Mouse (Mus musculus): Measurements from ENCODE around the gene Olfr1016.

Gene Olfr1016

DNA sequence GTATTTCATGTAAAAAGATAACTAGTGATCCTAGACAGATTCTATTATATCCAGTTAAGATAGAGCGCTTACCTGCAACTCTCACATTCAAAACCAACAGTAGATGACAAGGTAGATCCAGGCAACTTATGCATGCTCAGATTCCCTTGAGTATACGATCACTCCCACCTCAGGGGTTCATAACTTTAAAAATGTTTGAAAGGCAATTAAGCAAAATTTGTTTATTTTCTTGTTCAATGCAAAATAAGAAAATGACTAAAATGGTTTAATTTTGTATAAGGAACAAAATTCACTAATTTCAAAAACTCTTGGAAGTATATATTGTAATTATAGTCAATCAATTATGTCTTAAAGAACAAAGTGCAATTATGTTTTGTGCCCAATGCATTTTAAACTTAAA is at the start of gene Olfr1016:
Gene Olfr1016, minus strand, starts transcription at position 101 of the 400 bp plus-strand sequence.
- DNase-seq: no peak

DNA sequence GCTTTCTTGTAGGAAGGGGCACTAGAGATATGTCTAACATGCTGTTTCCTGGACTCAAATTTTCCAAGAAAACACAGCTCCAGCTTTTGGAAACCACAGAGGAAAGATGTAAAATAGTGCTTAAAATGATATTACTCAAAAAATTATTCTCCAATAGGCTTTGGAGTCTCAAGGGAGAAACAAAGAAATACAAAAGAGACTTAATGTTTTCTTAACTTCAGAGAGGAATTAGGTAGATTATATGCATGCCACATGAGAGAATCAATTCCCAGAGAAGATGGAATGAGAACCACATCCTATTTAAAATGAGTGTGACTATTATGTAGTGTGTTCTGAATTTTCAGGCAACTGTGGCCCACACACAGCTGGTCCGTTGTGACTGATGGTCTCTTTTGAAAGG is 44.4 kb upstream of the Olfr1016 start, which contains the start of gene Olfr1020:
Gene Olfr1020, plus strand, starts transcription at position 301 of the 400 bp plus-strand sequence.
- DNase-seq: no peak

DNA sequence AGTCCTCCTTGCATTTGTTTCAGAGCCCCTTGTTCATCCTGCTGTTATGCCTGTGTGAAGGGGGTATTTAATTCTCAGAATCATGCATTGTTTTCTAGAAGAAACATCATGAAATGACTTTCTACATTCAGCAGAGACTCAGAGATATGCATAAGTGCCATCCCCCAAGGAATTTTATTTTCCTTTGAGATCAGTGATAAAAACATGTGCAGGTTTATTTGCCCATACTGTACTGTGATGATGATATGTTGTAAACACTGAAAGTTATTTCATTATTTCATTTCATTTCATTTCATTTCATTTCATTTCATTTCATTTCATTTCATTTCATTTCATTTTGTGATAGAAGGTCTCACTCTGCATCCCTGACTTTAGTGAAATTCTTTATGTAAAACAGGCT is 43.0 kb upstream of the Olfr1016 start, which contains the start of gene Olfr1019:
Gene Olfr1019, minus strand, starts transcription at position 101 of the 400 bp plus-strand sequence.
- DNase-seq: no peak

DNA sequence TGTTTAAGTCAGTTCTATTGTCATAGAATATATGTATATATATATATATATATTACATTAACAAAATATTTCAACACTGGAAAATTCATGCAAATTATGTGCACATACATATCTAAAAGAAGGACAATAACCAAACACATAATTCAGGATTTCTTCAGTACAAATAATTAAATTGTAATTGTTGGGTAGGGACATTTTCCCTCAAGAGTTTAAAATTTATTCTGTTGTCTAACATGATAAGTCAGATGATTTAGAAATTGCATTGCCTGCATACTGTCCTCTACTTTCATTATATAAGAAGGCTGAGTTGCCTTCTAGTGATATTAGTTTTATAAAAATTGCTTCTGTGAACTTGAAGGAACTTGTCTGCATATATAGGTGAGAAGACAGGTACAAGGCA is 15.8 kb upstream of the Olfr1016 start, which contains the start of gene Olfr1018:
Gene Olfr1018, plus strand, starts transcription at position 301 of the 400 bp plus-strand sequence.
- no peak for DNase-seq

DNA sequence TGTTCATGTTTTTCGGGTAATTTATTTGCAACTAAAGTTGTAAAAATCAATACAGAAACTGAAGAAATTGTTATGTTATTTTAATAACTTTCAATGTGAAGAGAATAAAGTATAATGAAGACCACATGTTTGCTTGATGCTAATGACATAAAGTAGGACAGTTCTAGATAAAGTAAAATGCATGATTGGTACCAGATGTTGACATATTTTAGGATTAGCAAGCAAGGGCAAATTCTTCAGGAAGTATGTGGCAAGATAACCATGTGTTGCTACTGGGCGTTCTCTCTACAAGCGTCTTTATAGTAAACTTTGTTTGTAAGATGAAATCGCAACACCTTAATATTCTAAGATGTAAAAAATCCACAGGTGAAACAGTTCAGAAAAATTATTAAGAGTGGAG is 2.2 kb upstream of the Olfr1016 start:
- no peak for DNase-seq

DNA sequence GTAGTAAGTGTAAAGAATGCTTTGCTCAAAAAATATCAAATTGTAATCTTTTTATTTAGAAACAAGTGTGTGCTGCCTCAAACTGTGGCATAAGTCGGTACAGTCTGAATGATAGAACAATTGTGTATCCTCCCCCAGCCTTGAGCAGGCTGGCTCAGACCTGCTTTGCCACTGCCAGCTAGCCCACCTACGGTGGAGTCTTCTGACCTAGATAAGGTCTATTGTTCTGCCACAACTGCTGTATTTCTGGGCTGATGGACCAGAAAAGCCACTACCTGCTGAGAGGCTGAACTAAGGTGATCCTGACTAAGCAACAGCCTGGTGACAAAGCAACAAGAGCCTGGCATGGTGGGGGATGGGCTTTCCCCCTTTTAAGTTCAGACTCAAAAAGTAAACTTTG is 10.0 kb downstream of the Olfr1016 start:
- DNase-seq: no peak

DNA sequence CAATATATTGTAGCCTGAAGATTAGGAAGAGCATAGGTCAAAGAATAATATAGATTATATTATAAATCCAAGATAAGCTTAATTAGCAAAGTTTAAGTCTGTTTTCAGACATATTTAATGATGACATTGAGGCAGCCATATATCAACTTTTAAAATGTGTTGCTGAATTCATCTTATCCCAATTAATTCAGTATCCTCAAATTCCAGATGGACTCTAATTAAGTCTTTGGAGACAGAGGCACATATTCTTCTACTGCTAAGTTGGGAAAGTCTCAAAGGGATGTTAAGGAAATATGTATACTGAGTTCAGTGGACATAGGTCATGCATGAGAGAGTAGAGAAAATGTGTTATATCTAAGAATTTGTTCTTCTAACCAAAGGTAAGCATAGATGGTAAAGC is 20.6 kb downstream of the Olfr1016 start, which contains the start of gene Olfr1015:
Gene Olfr1015, plus strand, starts transcription at position 301 of the 400 bp plus-strand sequence.
- no peak for DNase-seq

DNA sequence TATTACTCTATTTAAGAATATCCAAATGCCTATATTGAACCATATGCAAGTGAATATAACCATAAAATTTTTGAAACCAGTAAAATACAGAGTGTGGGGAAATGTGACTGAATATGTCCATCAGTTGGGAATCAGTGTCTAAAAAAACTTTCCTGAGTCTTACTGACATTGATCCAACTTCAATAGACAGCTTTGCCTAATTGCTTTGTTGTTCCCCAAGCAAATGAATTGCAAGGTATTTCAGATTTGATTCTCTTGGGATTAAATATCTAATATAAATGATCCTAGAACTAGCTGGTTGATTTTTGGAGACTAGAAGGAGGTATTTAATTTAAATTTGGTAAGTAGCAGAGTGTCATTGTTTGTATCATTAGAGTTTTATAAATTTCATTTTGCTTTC is 29.9 kb downstream of the Olfr1016 start, which contains the start of gene Olfr1014:
Gene Olfr1014, plus strand, starts transcription at position 301 of the 400 bp plus-strand sequence.
- DNase-seq: no peak

DNA sequence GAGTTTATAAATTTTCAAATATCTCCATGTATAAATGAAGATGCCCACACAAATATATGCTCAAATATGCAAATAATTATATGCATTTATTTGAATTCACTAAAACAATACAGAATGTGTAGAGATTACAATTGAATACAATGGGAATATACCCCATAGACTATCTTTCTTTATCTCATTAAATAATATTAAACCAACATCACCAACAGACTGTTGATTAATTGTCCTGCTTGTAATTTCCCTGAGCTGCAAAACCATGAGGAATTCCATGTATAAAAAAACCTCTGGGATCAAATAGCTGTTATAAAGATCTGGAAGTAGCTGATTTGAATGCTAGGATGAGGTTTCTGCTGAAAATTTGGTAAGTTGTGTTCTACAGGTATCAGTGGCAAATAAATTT is 35.5 kb downstream of the Olfr1016 start, which contains the start of gene Olfr1013:
Gene Olfr1013, plus strand, starts transcription at position 301 of the 400 bp plus-strand sequence.
- no peak for DNase-seq

DNA sequence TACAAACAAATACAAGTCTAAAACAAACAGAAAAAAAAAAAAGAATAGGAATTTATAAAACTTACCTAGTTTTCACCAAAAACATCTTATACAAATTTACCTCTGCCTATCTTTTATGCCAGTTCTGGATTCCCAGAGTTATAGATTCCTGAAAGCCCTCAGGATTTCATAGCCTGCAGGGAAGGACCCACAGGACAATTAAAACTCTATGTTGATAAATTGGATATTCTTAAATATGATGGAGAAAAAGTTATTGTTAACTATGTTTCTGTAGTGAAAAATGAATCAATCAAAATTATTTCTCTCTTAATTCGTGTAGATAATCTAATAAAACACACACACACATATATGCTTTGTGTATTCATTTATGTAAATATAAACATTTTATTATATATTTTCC is 39.7 kb downstream of the Olfr1016 start, which contains the start of gene Olfr1012:
Gene Olfr1012, minus strand, starts transcription at position 101 of the 400 bp plus-strand sequence.
- no peak for DNase-seq

DNA sequence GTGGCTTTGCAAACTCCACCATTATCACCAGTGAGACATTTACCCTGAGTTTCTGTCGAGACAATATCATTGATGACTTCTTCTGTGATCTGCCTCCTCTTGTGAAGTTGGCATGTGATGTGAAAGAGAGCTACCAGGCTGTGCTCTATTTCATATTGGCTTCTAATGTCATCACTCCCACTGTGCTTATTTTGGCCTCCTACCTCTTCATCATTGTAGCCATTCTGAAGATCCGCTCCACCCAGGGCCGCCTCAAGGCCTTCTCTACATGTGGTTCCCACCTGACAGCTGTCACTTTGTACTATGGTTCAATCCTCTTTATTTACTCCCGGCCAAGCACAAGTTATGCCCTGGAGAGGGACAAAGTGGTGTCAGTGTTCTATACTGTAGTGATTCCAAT is 48.5 kb downstream of the Olfr1016 start:
- no peak for DNase-seq
